Mouse (Mus musculus) E14TG2a.4 (cell line): ENCODE data around the gene Chrm3.

Experiments used
- H3K27me3 ChIP-seq: 2 replicates; pipeline ENCODE4 v1.6.1; 2014; ENCODE audit warnings: low read length, control low read depth; ENCODE audit not compliant: insufficient read depth
- H3K36me3 ChIP-seq: 2 replicates; pipeline ENCODE4 v1.6.1; 2014; ENCODE audit warnings: low read length, control low read depth; ENCODE audit not compliant: insufficient read depth
- H3K4me1 ChIP-seq: replicated peaks from 2 replicates; pipeline ENCODE4 v1.6.1; 2014; ENCODE audit warnings: low read depth, low read length, control low read depth
- H3K4me3 ChIP-seq: replicated peaks from 2 replicates; pipeline ENCODE4 v1.5.1; 2014; ENCODE audit warnings: mild to moderate bottlenecking, low read length
- H3K9me3 ChIP-seq: 2 replicates; pipeline ENCODE4 v1.6.1; 2014; ENCODE audit warnings: low read length, control low read depth
- CTCF ChIP-seq: conservative IDR thresholded peaks from 2 replicates; pipeline ENCODE4 v1.5.1; 2014; ENCODE audit warnings: low read length
- NANOG ChIP-seq: IDR thresholded peaks from 2 replicates; pipeline ENCODE4 v1.6.1; 2014; ENCODE audit warnings: borderline replicate concordance, low read length, mixed read lengths
- POU5F1 ChIP-seq: IDR thresholded peaks from 2 replicates; pipeline ENCODE4 v1.6.1; 2014; ENCODE audit warnings: low read length, borderline replicate concordance

The Chrm3 gene

DNA sequence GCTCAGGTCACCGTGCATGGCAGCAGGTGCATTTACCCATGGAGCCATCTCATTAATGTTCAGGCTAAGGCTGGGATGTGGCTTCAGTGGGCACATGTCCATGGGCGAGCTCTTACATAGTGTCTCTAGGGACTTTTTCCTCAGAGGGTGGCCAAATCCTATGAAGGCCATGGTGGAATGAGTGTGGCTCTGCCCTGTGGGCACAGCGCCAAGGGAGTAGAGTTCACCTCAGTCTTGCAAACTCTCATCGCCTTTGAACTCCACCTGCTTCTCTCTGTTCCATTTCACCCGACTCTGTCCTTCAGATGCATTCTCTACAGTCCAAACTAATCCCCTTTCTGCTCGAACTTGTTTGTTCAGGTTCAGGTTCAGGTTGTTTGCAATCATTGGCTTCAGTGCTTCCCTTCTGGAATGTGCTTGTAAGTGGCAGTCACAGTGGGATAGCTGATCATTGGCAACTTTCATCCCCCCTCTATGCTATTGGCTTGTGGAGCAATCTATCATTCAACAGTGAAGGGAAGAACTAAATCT is 278.7 kb downstream of the Chrm3 start:
- H3K4me1 ChIP-seq: no peaks in the 10 kb centered on the region
- no peaks in the 10 kb centered on the region for H3K27me3 ChIP-seq
- H3K4me3 ChIP-seq: no peak overlapping the region
- TF ChIP-seq NANOG (no peak), CTCF (no peak), POU5F1 (no peak)
- no peaks in the 10 kb centered on the region for H3K36me3 ChIP-seq
- H3K9me3 ChIP-seq: no peaks in the 10 kb centered on the region

DNA sequence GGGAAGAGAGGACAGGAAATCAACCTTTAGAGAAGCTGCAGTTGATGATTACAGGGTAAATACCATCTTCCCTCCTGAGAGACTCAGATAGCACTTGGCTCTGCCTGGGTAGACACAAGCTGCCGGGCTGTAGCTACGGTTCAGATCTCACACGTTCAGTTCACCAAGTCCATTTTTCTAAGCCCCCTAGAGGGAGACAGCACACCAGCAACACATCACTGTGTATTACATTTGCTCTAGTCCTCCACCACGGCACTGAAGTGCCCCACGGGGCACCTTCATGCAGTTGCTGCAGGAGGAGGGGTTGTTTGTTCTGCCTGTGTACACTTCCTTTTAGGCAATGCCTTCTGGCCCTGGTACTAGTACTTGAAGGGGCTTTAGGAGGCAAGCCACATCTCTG is 289.5 kb downstream of the Chrm3 start:
- Histone ChIP-seq H3K4me1 (no peaks in the 10 kb centered on the region), H3K9me3 (no peaks in the 10 kb centered on the region), H3K36me3 (no peaks in the 10 kb centered on the region), H3K27me3 (no peaks in the 10 kb centered on the region), H3K4me3 (no peak overlapping the region)
- TF ChIP-seq CTCF (no peak), POU5F1 (no peak), NANOG (no peak)

DNA sequence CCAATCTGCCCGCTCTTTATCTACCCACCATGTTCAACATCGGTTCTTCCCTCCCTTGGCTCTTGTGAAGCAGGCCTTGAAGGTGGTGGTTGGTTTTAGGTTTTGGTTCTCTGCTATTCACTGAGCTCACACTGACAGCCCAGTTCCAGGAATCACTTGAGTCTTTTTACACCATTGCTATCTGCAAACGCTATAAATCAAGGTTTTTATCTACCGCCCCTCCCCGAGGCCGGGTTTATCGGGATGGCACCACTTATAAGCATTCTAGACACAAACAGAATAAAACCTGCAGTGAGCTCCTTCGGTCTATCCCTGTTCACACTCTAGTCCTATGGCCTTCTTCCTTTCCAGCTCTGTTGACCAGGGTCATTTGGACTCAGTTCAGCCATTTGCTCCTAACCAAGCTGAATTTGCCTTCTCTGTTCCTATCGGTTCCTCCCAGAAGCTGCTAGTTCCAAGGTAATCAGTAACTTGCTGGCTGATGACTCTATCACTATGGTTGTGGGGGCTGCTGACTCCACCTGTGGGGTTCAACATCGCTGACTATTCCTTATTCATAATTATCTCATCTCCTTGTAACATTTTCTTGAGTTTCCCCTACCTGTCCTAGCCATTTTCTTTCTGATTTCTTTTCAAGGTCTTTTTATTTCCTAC is 291.6 kb downstream of the Chrm3 start:
- Histone ChIP-seq H3K4me1 (no peaks in the 10 kb centered on the region), H3K36me3 (no peaks in the 10 kb centered on the region), H3K9me3 (no peaks in the 10 kb centered on the region), H3K27me3 (no peaks in the 10 kb centered on the region), H3K4me3 (no peak overlapping the region)
- TF ChIP-seq POU5F1: no peak
- TF ChIP-seq NANOG: no peak
- no peak for TF ChIP-seq CTCF

GRCm38 (mm10) chr13:10066829-10067618 is 293.6 kb downstream of the Chrm3 start:
- H3K4me1 ChIP-seq: no peaks in the 10 kb centered on the region
- H3K36me3 ChIP-seq: no peaks in the 10 kb centered on the region
- no peaks in the 10 kb centered on the region for H3K9me3 ChIP-seq
- TF ChIP-seq NANOG (no peak), CTCF (no peak), POU5F1 (no peak)
- H3K27me3 ChIP-seq: no peaks in the 10 kb centered on the region
- no peak overlapping the region for H3K4me3 ChIP-seq

DNA sequence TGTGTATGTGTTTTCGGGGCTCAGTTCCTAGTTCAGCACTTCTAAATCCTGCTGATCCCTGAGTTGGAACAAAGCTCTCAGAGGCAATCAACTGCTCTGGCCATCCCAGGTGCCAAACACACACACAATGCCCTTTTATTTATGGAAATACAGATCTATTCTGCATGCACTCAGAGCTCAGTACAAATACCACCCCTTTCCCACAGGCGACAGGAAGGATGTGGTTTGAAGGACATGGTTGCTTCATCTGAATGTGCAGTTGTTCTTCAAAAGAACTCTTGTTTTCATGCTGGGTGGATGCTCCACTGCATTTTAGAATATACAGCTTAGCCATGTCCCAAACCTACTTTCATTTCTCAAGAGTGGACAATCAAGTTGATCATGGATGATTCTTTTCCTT is 294.9 kb downstream of the Chrm3 start:
- H3K9me3 ChIP-seq: no peaks in the 10 kb centered on the region
- H3K4me3 ChIP-seq: no peak overlapping the region
- H3K36me3 ChIP-seq: no peaks in the 10 kb centered on the region
- H3K27me3 ChIP-seq: no peaks in the 10 kb centered on the region
- TF ChIP-seq POU5F1 (no peak), NANOG (no peak), CTCF (no peak)
- H3K4me1 ChIP-seq: no peaks in the 10 kb centered on the region

GRCm38 (mm10) chr13:10062681-10063080 is 298.0 kb downstream of the Chrm3 start:
- Histone ChIP-seq H3K27me3 (no peaks in the 10 kb centered on the region), H3K4me1 (no peaks in the 10 kb centered on the region), H3K4me3 (no peak overlapping the region), H3K9me3 (peaks cover 6% of the 10 kb centered on the region; the same call in 1 of the 2 replicates), H3K36me3 (no peaks in the 10 kb centered on the region)
- TF ChIP-seq CTCF: no peak
- TF ChIP-seq POU5F1: no peak
- TF ChIP-seq NANOG: no peak

DNA sequence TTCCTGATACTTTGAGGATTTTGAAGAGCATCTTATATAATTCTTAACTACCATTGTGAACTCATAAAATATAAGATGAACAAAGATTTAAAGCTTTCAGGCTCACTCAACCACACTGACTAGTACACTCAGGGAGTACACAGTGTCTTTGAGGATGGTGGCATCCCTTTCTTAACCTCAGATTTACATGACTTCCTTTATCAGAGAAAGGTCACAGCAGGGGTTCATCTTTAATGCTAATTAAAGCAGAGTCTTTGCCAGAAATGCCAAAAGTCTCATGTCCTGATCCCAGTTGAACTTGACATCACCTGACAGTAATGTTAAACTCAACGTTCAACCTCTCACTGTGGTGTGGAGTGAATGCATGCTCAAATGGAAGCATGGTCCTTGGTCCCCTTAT is 301.7 kb downstream of the Chrm3 start:
- Histone ChIP-seq H3K9me3 (peaks cover 6% of the 10 kb centered on the region; the same call in 1 of the 2 replicates), H3K4me1 (no peaks in the 10 kb centered on the region), H3K36me3 (no peaks in the 10 kb centered on the region), H3K4me3 (no peak overlapping the region), H3K27me3 (no peaks in the 10 kb centered on the region)
- TF ChIP-seq CTCF (no peak), NANOG (no peak), POU5F1 (no peak)

GRCm38 (mm10) chr13:10057644-10058198 is 302.9 kb downstream of the Chrm3 start:
- Histone ChIP-seq H3K27me3 (no peaks in the 10 kb centered on the region), H3K9me3 (peaks cover 6% of the 10 kb centered on the region; the same call in 1 of the 2 replicates), H3K4me3 (no peak overlapping the region), H3K4me1 (no peaks in the 10 kb centered on the region), H3K36me3 (no peaks in the 10 kb centered on the region)
- no peak for TF ChIP-seq POU5F1
- no peak for TF ChIP-seq NANOG
- TF ChIP-seq CTCF: no peak
